Mouse (Mus musculus): ENCODE results near the gene Zfp710. TPM values are rescaled to one million over a fixed set of nuclear protein-coding genes. Genes with fewer than 3 reads are reported as not detected.

The Zfp710 gene
- polyA plus RNA-seq, 1 experiment from 2014 or later: 15.3 TPM

DNA sequence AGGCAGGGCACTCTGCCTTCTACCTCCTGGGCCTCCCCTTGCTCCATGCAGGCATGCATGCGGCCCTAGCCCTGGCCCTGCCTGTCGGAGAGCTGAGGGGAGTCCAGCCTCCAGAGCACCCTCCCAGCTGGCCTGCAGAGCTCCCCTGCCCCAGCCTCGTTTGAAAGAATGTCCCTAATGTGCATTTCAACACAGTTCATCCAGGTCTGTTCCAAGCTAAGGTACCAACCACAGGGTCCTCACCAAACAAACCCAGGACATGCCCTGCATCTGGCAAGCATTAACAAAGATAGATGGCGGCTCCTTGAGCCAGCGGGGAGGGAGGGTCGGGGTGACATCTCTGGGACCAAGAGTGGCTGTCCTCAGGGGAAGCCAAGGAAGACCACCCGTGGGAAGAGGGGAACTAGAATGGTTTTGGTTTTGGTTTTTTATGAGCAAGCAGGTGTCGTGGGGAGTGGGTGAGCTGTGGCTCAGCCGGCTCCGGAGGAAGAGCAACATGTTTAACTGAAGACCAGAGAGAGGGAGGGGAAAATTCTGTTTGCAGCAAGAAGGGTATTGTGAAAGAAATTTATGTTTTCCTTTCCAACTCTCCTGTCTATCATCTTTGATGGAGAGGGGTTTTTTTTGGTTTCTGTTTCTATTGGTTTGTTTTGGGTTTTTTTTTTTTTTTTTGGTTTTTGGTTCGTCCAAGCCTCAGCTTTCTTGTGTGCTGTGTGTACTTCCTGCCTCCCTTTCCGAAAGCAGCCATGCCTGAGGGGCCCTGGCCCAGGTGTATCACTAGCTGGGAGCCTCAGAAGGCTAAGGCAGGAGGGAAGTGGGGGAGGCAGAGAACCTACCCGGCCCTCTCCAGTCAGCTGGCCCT, 66.6 kb downstream of the Zfp710 start:
- DNase-seq (ENCODE audit: low spot score) (no peak), ATAC-seq (replicated peaks; ENCODE audit: low FRiP score, low read depth) (no peak)
- H3K4me2 ChIP-seq (ENCODE audit: low read length): no peak overlapping the region
- H3K27me3 ChIP-seq (ENCODE audit: insufficient read depth, low read length): no peaks in the 10 kb centered on the region
- no peaks in the 10 kb centered on the region for H3K9me3 ChIP-seq (replicated peaks; ENCODE audit: low read length)
- H3K27ac ChIP-seq: no peak overlapping the region
- no peak for TF ChIP-seq CTCF (IDR thresholded peaks at IDR 0.05; ENCODE audit: low read depth)
- H3K9ac ChIP-seq (ENCODE audit: low read depth, low read length): 0 out of 2 replicates have a peak overlapping the region, but pooled peaks have one; percentile 9
- H3K4me3 ChIP-seq (replicated peaks; ENCODE audit: low read depth, low read length): no peak overlapping the region
- H3K36me3 ChIP-seq (ENCODE audit: insufficient read depth, low read length): peaks cover 67% of the 10 kb centered on the region
- H3K4me1 ChIP-seq (replicated peaks; ENCODE audit: insufficient read depth, low read length): 0 out of 2 replicates have a peak, but pooled peaks cover 10% of the 10 kb centered on the region
- WGBS: 48% methylated on average over 13 of the region's 13 CpGs

DNA sequence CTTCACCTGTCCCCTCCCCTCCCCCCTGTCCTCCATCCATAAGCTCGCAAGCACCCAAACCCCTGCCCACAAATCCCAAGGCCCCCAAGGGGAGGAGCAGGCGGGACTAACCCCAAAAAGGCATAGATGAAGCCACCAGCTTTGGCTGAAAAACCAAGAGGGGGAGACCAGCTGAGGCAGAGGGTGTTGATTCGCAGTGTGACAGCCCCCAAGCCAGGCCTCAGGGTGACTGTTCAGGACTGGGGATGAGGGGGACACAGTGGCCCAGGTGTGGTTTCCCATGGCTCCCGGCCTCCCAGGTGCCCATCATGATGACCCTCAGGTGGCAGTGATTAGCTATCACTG, 67.2 kb downstream of the Zfp710 start:
- H3K4me2 ChIP-seq (ENCODE audit: low read length): no peak overlapping the region
- WGBS: 79% methylated on average over 4 of the region's 4 CpGs
- H3K27me3 ChIP-seq (ENCODE audit: insufficient read depth, low read length): no peaks in the 10 kb centered on the region
- H3K27ac ChIP-seq: no peak overlapping the region
- DNase-seq (ENCODE audit: low spot score) (no peak), ATAC-seq (replicated peaks; ENCODE audit: low FRiP score, low read depth) (no peak)
- H3K4me3 ChIP-seq (replicated peaks; ENCODE audit: low read depth, low read length): no peak overlapping the region
- H3K9ac ChIP-seq (ENCODE audit: low read depth, low read length): 0 out of 2 replicates have a peak overlapping the region, but pooled peaks have one; percentile 9
- H3K4me1 ChIP-seq (replicated peaks; ENCODE audit: insufficient read depth, low read length): 0 out of 2 replicates have a peak, but pooled peaks cover 10% of the 10 kb centered on the region
- TF ChIP-seq CTCF (IDR thresholded peaks at IDR 0.05; ENCODE audit: low read depth): no peak
- H3K36me3 ChIP-seq (ENCODE audit: insufficient read depth, low read length): peaks cover 72% of the 10 kb centered on the region
- no peaks in the 10 kb centered on the region for H3K9me3 ChIP-seq (replicated peaks; ENCODE audit: low read length)

DNA sequence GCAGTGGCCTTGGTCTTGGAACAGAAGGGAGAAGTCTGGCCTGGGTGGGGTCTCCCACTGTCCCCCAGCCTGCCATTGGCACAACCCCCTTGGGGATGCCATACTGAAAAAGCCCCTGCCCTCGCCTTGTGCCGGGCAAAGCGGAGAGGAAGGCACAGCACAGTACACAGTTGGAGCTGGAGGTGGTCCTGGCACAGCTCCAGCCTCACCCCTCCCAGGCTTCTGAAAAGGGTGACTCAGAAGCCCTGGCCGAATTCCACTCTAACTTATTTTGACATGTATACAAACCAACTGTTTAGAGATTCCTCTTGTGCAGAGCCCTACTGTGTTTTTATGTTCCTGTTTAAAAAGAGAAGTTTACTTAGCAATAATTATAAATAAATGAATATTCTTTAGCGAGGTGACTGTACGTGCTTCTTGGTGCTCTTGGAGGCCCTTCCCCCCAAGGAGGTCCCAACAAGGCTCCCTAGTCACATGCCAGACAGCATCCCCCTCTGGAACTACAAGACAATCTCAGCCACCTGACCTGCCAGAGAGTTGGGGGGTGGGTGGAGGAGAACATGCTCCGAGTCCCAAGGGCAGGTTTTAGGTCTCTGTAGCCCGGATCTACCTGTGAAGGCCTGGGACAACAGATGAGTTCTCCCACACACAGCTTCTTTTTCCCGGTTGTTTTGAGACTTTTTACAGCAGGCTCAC, 67.9 kb downstream of the Zfp710 start:
- H3K4me2 ChIP-seq (ENCODE audit: low read length): no peak overlapping the region
- H3K36me3 ChIP-seq (ENCODE audit: insufficient read depth, low read length): peaks cover 70% of the 10 kb centered on the region
- H3K9me3 ChIP-seq (replicated peaks; ENCODE audit: low read length): no peaks in the 10 kb centered on the region
- 51% methylated on average over 9 of the region's 9 CpGs for WGBS
- peak overlapping the region; percentile 42 for H3K27ac ChIP-seq
- DNase-seq (ENCODE audit: low spot score) (peak; percentile 65), ATAC-seq (replicated peaks; ENCODE audit: low FRiP score, low read depth) (peak; percentile 25; the same call in 1 of the 2 replicates)
- TF ChIP-seq CTCF (IDR thresholded peaks at IDR 0.05; ENCODE audit: low read depth): no peak
- 0 out of 2 replicates have a peak, but pooled peaks cover 10% of the 10 kb centered on the region for H3K4me1 ChIP-seq (replicated peaks; ENCODE audit: insufficient read depth, low read length)
- no peak overlapping the region for H3K9ac ChIP-seq (ENCODE audit: low read depth, low read length)
- no peaks in the 10 kb centered on the region for H3K27me3 ChIP-seq (ENCODE audit: insufficient read depth, low read length)
- H3K4me3 ChIP-seq (replicated peaks; ENCODE audit: low read depth, low read length): no peak overlapping the region

DNA sequence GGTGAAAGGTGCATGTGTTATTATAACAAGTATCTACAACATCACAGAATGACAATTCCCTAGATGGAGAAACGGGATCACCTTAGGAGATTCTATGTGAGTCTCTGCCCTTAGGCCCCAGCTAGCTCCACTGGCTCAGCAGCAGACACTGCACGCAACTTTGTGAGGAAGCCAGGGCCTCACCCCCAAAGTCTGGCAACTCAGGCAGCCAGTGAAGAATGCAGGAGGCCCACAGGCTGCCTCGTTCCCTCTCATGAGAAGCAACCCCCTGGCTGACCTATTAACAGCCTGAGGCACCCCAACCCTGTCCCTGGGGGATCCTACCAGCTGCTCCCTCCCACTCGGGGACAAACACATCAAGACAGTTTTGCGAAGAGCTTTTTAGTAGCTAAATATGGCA, 69.9 kb downstream of the Zfp710 start:
- DNase-seq (ENCODE audit: low spot score) (no peak), ATAC-seq (replicated peaks; ENCODE audit: low FRiP score, low read depth) (no peak)
- Histone ChIP-seq H3K4me3 (replicated peaks; ENCODE audit: low read depth, low read length) (no peak overlapping the region), H3K36me3 (ENCODE audit: insufficient read depth, low read length) (peaks cover 82% of the 10 kb centered on the region), H3K27me3 (ENCODE audit: insufficient read depth, low read length) (no peaks in the 10 kb centered on the region), H3K4me2 (ENCODE audit: low read length) (no peak overlapping the region), H3K4me1 (replicated peaks; ENCODE audit: insufficient read depth, low read length) (0 out of 2 replicates have a peak, but pooled peaks cover 10% of the 10 kb centered on the region), H3K9me3 (replicated peaks; ENCODE audit: low read length) (no peaks in the 10 kb centered on the region), H3K27ac (no peak overlapping the region), H3K9ac (ENCODE audit: low read depth, low read length) (no peak overlapping the region)
- no peak for TF ChIP-seq CTCF (IDR thresholded peaks at IDR 0.05; ENCODE audit: low read depth)
- WGBS: 78% methylated on average over 5 of the region's 5 CpGs

DNA sequence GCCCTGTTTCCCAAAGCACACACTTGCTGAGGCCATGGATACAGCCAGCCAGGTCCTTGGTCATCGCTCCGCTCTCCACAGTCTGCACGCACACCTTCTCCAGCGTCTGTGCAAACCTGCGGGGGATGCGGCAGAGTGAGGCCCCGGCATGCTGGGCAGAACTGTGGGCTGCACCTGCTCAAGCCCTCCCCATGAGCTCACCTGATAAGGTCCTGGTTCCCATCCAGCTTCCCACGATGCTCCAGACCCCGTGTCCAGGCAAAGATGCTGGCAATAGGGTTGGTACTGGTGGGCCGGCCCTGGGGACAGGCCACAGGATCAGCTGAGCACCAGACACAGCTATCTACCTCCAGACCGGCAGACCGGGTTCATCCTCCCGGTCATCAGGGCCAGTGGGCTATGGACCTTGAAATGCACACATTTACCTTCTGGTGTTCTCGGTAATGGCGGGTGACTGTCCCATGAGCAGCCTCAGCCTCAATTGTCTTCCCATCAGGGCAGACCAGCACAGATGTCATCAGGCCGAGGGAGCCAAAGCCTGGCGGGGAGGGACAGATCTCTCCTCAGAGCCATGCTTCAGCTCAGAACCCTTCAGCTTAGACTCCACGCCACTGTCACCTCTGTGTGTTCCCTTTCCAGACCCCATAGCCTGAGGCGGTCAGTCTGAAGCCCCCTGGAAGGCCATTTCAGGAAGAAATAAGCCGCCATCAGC, 71.1 kb downstream of the Zfp710 start:
- H3K4me3 ChIP-seq (replicated peaks; ENCODE audit: low read depth, low read length): no peak overlapping the region
- WGBS: 90% methylated on average over 20 of the region's 20 CpGs
- H3K27ac ChIP-seq: no peak overlapping the region
- no peak overlapping the region for H3K9ac ChIP-seq (ENCODE audit: low read depth, low read length)
- no peaks in the 10 kb centered on the region for H3K9me3 ChIP-seq (replicated peaks; ENCODE audit: low read length)
- DNase-seq (ENCODE audit: low spot score) (no peak), ATAC-seq (replicated peaks; ENCODE audit: low FRiP score, low read depth) (no peak)
- H3K4me1 ChIP-seq (replicated peaks; ENCODE audit: insufficient read depth, low read length): 0 out of 2 replicates have a peak, but pooled peaks cover 10% of the 10 kb centered on the region
- no peaks in the 10 kb centered on the region for H3K27me3 ChIP-seq (ENCODE audit: insufficient read depth, low read length)
- TF ChIP-seq CTCF (IDR thresholded peaks at IDR 0.05; ENCODE audit: low read depth): no peak
- H3K36me3 ChIP-seq (ENCODE audit: insufficient read depth, low read length): peaks cover 85% of the 10 kb centered on the region
- no peak overlapping the region for H3K4me2 ChIP-seq (ENCODE audit: low read length)

DNA sequence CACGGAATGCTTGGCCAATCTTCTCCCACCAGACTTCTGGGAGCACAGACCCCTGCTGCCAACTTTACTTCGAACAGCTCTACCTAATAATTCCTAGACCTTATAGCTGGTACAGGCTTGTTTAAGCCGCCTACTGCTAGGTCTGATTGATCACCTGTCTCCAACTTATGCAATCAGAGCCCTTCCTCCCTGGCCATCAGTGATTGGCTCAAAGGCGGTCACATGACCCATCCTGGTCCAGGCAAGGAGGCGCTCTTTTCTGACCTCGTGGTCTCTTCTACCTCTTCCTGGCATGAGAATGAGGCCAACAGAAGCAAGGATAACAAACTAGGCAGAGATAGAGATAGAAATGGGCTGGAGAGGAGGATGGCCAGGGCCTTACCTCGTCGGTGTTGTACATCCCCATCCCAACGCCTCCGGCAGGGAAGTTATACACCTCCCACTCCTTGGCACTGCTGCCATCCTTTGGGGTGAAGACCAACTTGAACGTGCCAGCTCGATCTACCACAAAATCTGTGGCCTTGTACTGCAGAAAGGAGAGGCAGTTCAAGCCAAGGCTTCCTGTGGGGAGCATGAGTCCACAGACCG, 73.9 kb downstream of the Zfp710 start:
- Histone ChIP-seq H3K4me3 (replicated peaks; ENCODE audit: low read depth, low read length) (no peak overlapping the region), H3K9ac (ENCODE audit: low read depth, low read length) (no peak overlapping the region), H3K9me3 (replicated peaks; ENCODE audit: low read length) (no peaks in the 10 kb centered on the region), H3K27me3 (ENCODE audit: insufficient read depth, low read length) (no peaks in the 10 kb centered on the region), H3K27ac (no peak overlapping the region), H3K4me1 (replicated peaks; ENCODE audit: insufficient read depth, low read length) (no peaks in the 10 kb centered on the region), H3K36me3 (ENCODE audit: insufficient read depth, low read length) (peaks cover 73% of the 10 kb centered on the region), H3K4me2 (ENCODE audit: low read length) (no peak overlapping the region)
- TF ChIP-seq CTCF (IDR thresholded peaks at IDR 0.05; ENCODE audit: low read depth): no peak
- DNase-seq (ENCODE audit: low spot score): no peak
- ATAC-seq (replicated peaks; ENCODE audit: low FRiP score, low read depth): no peak
- WGBS: 91% methylated on average over 13 of the region's 13 CpGs
